Mouse (Mus musculus): Measurements from ENCODE around the gene Homer1.

The Homer1 gene

GRCm38 (mm10) chr13:93401947-93402346, 102.5 kb downstream of the Homer1 start:
- no peak for DNase-seq (ENCODE audit: low spot score in 2 of 2)

GRCm38 (mm10) chr13:93406855-93407254, 107.4 kb downstream of the Homer1 start:
- no peak for DNase-seq (ENCODE audit: low spot score in 2 of 2)

GRCm38 (mm10) chr13:93410343-93410742, 110.9 kb downstream of the Homer1 start:
- DNase-seq (ENCODE audit: low spot score in 2 of 2), result no peak

- no peak for DNase-seq (ENCODE audit: low spot score in 2 of 2)
These were observed 115.6 kb downstream of the Homer1 start for GRCm38 (mm10) chr13:93415055-93415454.

GRCm38 (mm10) chr13:93418292-93418691, 118.9 kb downstream of the Homer1 start:
- DNase-seq (ENCODE audit: low spot score in 2 of 2), result no peak

GRCm38 (mm10) chr13:93419779-93420178, 120.3 kb downstream of the Homer1 start:
- DNase-seq (ENCODE audit: low spot score in 2 of 2), result no peak

GRCm38 (mm10) chr13:93423224-93423623, 123.8 kb downstream of the Homer1 start:
- DNase-seq (ENCODE audit: low spot score in 2 of 2), result no peak

- DNase-seq (ENCODE audit: low spot score in 2 of 2), result peak in 1 of 2 experiments; percentile 7
These were observed 128.8 kb downstream of the Homer1 start for GRCm38 (mm10) chr13:93427920-93428876.

- DNase-seq (ENCODE audit: low spot score in 2 of 2), result no peak
These were observed 129.8 kb downstream of the Homer1 start for GRCm38 (mm10) chr13:93429205-93429604.

- no peak for DNase-seq (ENCODE audit: low spot score in 2 of 2)
These were observed 140.7 kb downstream of the Homer1 start for GRCm38 (mm10) chr13:93440167-93440566.

GRCm38 (mm10) chr13:93453275-93453674, 153.8 kb downstream of the Homer1 start:
- DNase-seq (ENCODE audit: low spot score in 2 of 2), result no peak
